25 mouse cellular contexts compared by ENCODE assay signal in the genomic region with DNA sequence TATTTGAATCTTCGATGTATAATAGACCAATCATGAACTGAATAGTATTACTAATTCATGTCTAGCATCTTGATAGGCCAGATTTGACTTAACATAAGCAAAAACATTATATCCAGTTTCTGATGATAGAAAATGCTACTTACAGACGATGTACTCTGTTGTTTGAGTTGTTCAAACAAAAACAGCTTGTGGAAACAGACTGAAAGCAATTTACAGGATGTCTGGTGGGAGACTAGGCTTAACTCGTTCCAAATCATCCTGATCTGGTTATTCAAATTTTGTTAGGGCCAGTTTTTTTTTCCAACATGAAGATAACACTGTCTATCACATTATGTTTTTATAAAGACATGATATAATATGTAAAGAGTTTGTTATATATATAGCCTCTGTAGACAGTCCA.
DNase-seq lines count a peak whose midpoint lies in the region; ATAC-seq lines count a peak whose summit lies in the region.
"Had no signal": no experiment of that assay in that cellular context is flagged by ENCODE, and none has a peak within 500 bp of the region (broad histone marks: within the 10 kb centered on the region; RNA-seq: fewer than 3 reads in every experiment).

No protein-coding gene starts in this region.

- peak; percentile 13 for DNase-seq in layer of hippocampus, adult 9-11 months
- no peak for DNase-seq in layer of hippocampus, adult 9-10 months (ENCODE audit: low spot score)
- peak; percentile 36 for DNase-seq in brain, embryonic 18.5 days (ENCODE audit: low read depth, low spot score)
- DNase-seq in kidney, adult 9 months: no peak
- DNase-seq: adrenal gland, adult 8-10 months; adrenal gland, postnatal 25 days; cerebellum, adult 11-12 months; cerebellum, adult 8-10 months; cerebellum, postnatal 10 days; cerebellum, postnatal 36 days; embryo, embryonic 11 days; gastrocnemius, adult 2 months; gastrocnemius, postnatal 14 days; heart, adult 11 months had no signal

- no peak overlapping the region for H3K9ac ChIP-seq in forebrain, embryonic 16.5 days (replicated peaks; ENCODE audit: low read depth, low read length)
- no peak overlapping the region for H3K9ac ChIP-seq in forebrain, embryonic 13.5 days
- H3K9ac ChIP-seq: embryonic facial prominence, embryonic 13.5 days; hindbrain, embryonic 12.5 days; hindbrain, embryonic 15.5 days had no signal

- ATAC-seq in forebrain, embryonic 16.5 days: peak; percentile 50; the same call in 1 of the 2 replicates
- ATAC-seq in forebrain, embryonic 13.5 days: no peak; the same call in 1 of the 2 replicates
- ATAC-seq: activated CD4-positive, CD25-positive, alpha-beta regulatory T cell, adult 4 months; CD4-positive, CD25-positive, alpha-beta regulatory T cell, adult 4 months; intestine, postnatal 0 days had no signal

- H3K36me3 ChIP-seq in forebrain, embryonic 16.5 days (ENCODE audit: control insufficient read depth, insufficient read depth): no peaks in the 10 kb centered on the region
- H3K36me3 ChIP-seq in forebrain, embryonic 13.5 days (ENCODE audit: poor library complexity, severe bottlenecking): no peaks in the 10 kb centered on the region
- H3K36me3 ChIP-seq: embryonic facial prominence, embryonic 10.5 days; embryonic facial prominence, embryonic 13.5 days; hindbrain, embryonic 12.5 days; hindbrain, embryonic 15.5 days had no signal

- no peak overlapping the region for H3K4me2 ChIP-seq in forebrain, embryonic 16.5 days (ENCODE audit: low read length)
- H3K4me2 ChIP-seq in forebrain, embryonic 13.5 days: no peak overlapping the region
- H3K4me2 ChIP-seq: embryonic facial prominence, embryonic 13.5 days; heart, embryonic 11.5 days; hindbrain, embryonic 12.5 days; hindbrain, embryonic 15.5 days had no signal

- H3K27me3 ChIP-seq in forebrain, embryonic 16.5 days (replicated peaks; ENCODE audit: control insufficient read depth, insufficient read depth, low read length): no peaks in the 10 kb centered on the region
- H3K27me3 ChIP-seq in forebrain, embryonic 13.5 days: no peaks in the 10 kb centered on the region
- H3K27me3 ChIP-seq: embryonic facial prominence, embryonic 13.5 days; hindbrain, embryonic 12.5 days; hindbrain, embryonic 15.5 days had no signal

- no peaks in the 10 kb centered on the region for H3K4me1 ChIP-seq in forebrain, embryonic 16.5 days (replicated peaks; ENCODE audit: control insufficient read depth, insufficient read depth, low read length)
- H3K4me1 ChIP-seq in forebrain, embryonic 13.5 days: no peaks in the 10 kb centered on the region
- H3K4me1 ChIP-seq: embryonic facial prominence, embryonic 10.5 days; embryonic facial prominence, embryonic 13.5 days; hindbrain, embryonic 12.5 days; hindbrain, embryonic 15.5 days had no signal

- H3K27ac ChIP-seq in forebrain, embryonic 16.5 days (ENCODE audit: low read length): no peak overlapping the region
- H3K27ac ChIP-seq in forebrain, embryonic 13.5 days: no peak overlapping the region
- H3K27ac ChIP-seq: embryonic facial prominence, embryonic 10.5 days; embryonic facial prominence, embryonic 13.5 days; gastrocnemius, adult 2 months; hindbrain, embryonic 12.5 days; hindbrain, embryonic 15.5 days had no signal

- H3K4me3 ChIP-seq in forebrain, embryonic 16.5 days (replicated peaks; ENCODE audit: low read length): no peak overlapping the region
- no peak overlapping the region for H3K4me3 ChIP-seq in forebrain, embryonic 13.5 days
- H3K4me3 ChIP-seq: embryonic facial prominence, embryonic 10.5 days; embryonic facial prominence, embryonic 13.5 days; erythroblast, embryonic 14.5 days; gastrocnemius, adult 2 months; hindbrain, embryonic 12.5 days; hindbrain, embryonic 15.5 days had no signal

- H3K9me3 ChIP-seq in forebrain, embryonic 16.5 days (ENCODE audit: control insufficient read depth, low read length): no peaks in the 10 kb centered on the region
- H3K9me3 ChIP-seq in forebrain, embryonic 13.5 days (replicated peaks): no peaks in the 10 kb centered on the region
- H3K9me3 ChIP-seq: embryonic facial prominence, embryonic 10.5 days; embryonic facial prominence, embryonic 13.5 days; hindbrain, embryonic 12.5 days; hindbrain, embryonic 15.5 days had no signal

- WGBS in forebrain, embryonic 16.5 days: 58% methylated on average over 3 of the region's 3 CpGs
- 82% methylated on average over 3 of the region's 3 CpGs for WGBS in forebrain, embryonic 13.5 days

Comparison
In these comparisons a context has a peak if more than half of its experiments do, and no peak if none do; other contexts are left out.
1. DNase-seq: peak in layer of hippocampus, adult 9-11 months (single experiment) and brain, embryonic 18.5 days (single experiment); none in layer of hippocampus, adult 9-10 months (single experiment) and kidney, adult 9 months (single experiment).